ENCODE assay signal across 19 mouse cellular contexts in genomic region chr8:126683555-126683947, GRCm38 (mm10).
A peak's percentile ranks its signal among the peaks of the same experiment; 100 is the strongest.
DNase-seq lines count a peak whose midpoint lies in the region; ATAC-seq and TF ChIP-seq lines count a peak whose summit lies in the region.
"Had no signal": no experiment of that assay in that cellular context is flagged by ENCODE, and none has a peak within 500 bp of the region (broad histone marks: within the 10 kb centered on the region; RNA-seq: fewer than 3 reads in every experiment).

No protein-coding gene starts in this region.

- H3K9ac ChIP-seq in MEL (ENCODE audit: control insufficient read depth, low read depth, low read length, poor library complexity, severe bottlenecking): no peak overlapping the region
- H3K9ac ChIP-seq in kidney, embryonic 15.5 days: no peak overlapping the region
- H3K9ac ChIP-seq: embryonic facial prominence, embryonic 12.5 days; intestine, embryonic 15.5 days; limb, embryonic 15.5 days; liver, embryonic 15.5 days; midbrain, embryonic 13.5 days had no signal

- TF ChIP-seq CTCF in gastrocnemius, adult 2 months (IDR thresholded peaks at IDR 0.05): no peak
- TF ChIP-seq CTCF in MEL (IDR thresholded peaks at IDR 0.05 in 2 of 3, conservative IDR thresholded peaks at IDR 0.05 in 1 of 3; ENCODE audit: control insufficient read depth in 1 of 3, insufficient read depth in 1 of 3, low read depth in 2 of 3, low read length in 3 of 3, poor library complexity in 1 of 3, severe bottlenecking in 1 of 3): no peak
- no peak for TF ChIP-seq CTCF in cerebellum, adult 2 months (IDR thresholded peaks at IDR 0.05; ENCODE audit: borderline replicate concordance, insufficient read depth, low read depth, low read length)

- H3K79me2 ChIP-seq in MEL (ENCODE audit: control insufficient read depth, insufficient read depth, low read length, poor library complexity) (no peaks in the 10 kb centered on the region), myocyte (ENCODE audit: control insufficient read depth, insufficient read depth) (no peaks in the 10 kb centered on the region)

- H3K36me3 ChIP-seq in MEL (ENCODE audit: control insufficient read depth in 1 of 2, insufficient read depth in 2 of 2, low read length in 2 of 2) (peaks cover 0 to 6% of the 10 kb centered on the region in 2 experiments; a peak in 2 of 4 replicates), myocyte (ENCODE audit: control insufficient read depth, insufficient read depth) (no peaks in the 10 kb centered on the region)
- H3K36me3 ChIP-seq in kidney, embryonic 15.5 days: no peaks in the 10 kb centered on the region
- H3K36me3 ChIP-seq: embryonic facial prominence, embryonic 12.5 days; heart, embryonic 10.5 days; hindbrain, embryonic 10.5 days; intestine, embryonic 15.5 days; limb, embryonic 15.5 days; liver, embryonic 15.5 days; midbrain, embryonic 13.5 days had no signal

- TF ChIP-seq POLR2A in MEL (IDR thresholded peaks at IDR 0.05; ENCODE audit: control insufficient read depth in 1 of 2, insufficient read depth in 1 of 2, low read depth in 1 of 2, low read length in 2 of 2, poor library complexity in 1 of 2) (no peak), myocyte (IDR thresholded peaks at IDR 0.05; ENCODE audit: insufficient read length, low read depth) (no peak)
- TF ChIP-seq POLR2A in cerebellum, adult 2 months (IDR thresholded peaks at IDR 0.05; ENCODE audit: borderline replicate concordance, insufficient read depth, low read length): no peak

- H3K27me3 ChIP-seq in MEL (ENCODE audit: control insufficient read depth in 1 of 2, insufficient read depth in 2 of 2, low read length in 2 of 2): no peaks in the 10 kb centered on the region
- H3K27me3 ChIP-seq in myocyte (ENCODE audit: control insufficient read depth, insufficient read depth, insufficient read length): no peaks in the 10 kb centered on the region
- no peaks in the 10 kb centered on the region for H3K27me3 ChIP-seq in kidney, embryonic 15.5 days
- no peaks in the 10 kb centered on the region for H3K27me3 ChIP-seq in cerebellum, adult 2 months (ENCODE audit: control insufficient read depth, insufficient read depth, low read length)
- H3K27me3 ChIP-seq: embryonic facial prominence, embryonic 12.5 days; intestine, embryonic 15.5 days; limb, embryonic 15.5 days; liver, embryonic 15.5 days; midbrain, embryonic 13.5 days had no signal

- no peak for TF ChIP-seq EP300 in MEL (IDR thresholded peaks at IDR 0.05; ENCODE audit: low read depth in 1 of 2, low read length in 2 of 2)

- H3K4me3 ChIP-seq in gastrocnemius, adult 2 months: no peak overlapping the region
- H3K4me3 ChIP-seq in MEL (ENCODE audit: control insufficient read depth in 1 of 2, insufficient read depth in 1 of 2, low read depth in 2 of 2, low read length in 2 of 2) (no peak overlapping the region), myocyte (no peak overlapping the region)
- no peak overlapping the region for H3K4me3 ChIP-seq in kidney, embryonic 15.5 days (replicated peaks)
- no peak overlapping the region for H3K4me3 ChIP-seq in cerebellum, adult 2 months (replicated peaks; ENCODE audit: insufficient read depth, low read depth, low read length)
- H3K4me3 ChIP-seq: embryonic facial prominence, embryonic 12.5 days; heart, embryonic 10.5 days; hindbrain, embryonic 10.5 days; intestine, embryonic 15.5 days; limb, embryonic 15.5 days; liver, embryonic 15.5 days; midbrain, embryonic 13.5 days had no signal

- no peak for DNase-seq in gastrocnemius, adult 2 months
- no peak for DNase-seq in gastrocnemius, postnatal 36 days
- DNase-seq in MEL (ENCODE audit: low read depth, low spot score): peak; percentile 54
- no peak for DNase-seq in kidney, postnatal 36 days
- no peak for DNase-seq in cerebellum, adult 2 months
- DNase-seq: cerebellum, adult 11 months; kidney, adult 8-10 months; thymus, postnatal 25 days had no signal

- peaks cover 0 to 13% of the 10 kb centered on the region in 2 experiments; a peak in 2 of 4 replicates for H3K4me1 ChIP-seq in MEL (ENCODE audit: control insufficient read depth in 1 of 2, insufficient read depth in 2 of 2, low read length in 2 of 2)
- peaks cover 43% of the 10 kb centered on the region for H3K4me1 ChIP-seq in kidney, embryonic 15.5 days
- H3K4me1 ChIP-seq in cerebellum, adult 2 months (ENCODE audit: control insufficient read depth, insufficient read depth, low read length): peaks cover 3% of the 10 kb centered on the region; the same call in 1 of the 2 replicates
- H3K4me1 ChIP-seq: intestine, embryonic 15.5 days; liver, embryonic 15.5 days had no signal

- peak; percentile 57 for ATAC-seq in granulocyte monocyte progenitor cell, adult 5-6 weeks (replicated peaks; ENCODE audit: poor library complexity, severe bottlenecking)
- ATAC-seq in kidney, embryonic 15.5 days (replicated peaks; ENCODE audit: low FRiP score): no peak
- ATAC-seq: hindbrain, embryonic 16.5 days; intestine, embryonic 15.5 days; midbrain, embryonic 13.5 days had no signal

- intact Hi-C loops in gastrocnemius, adult 2 months (cut with DNase I): loop anchor here (5.0 kb wide), 1 partner anchor 34 kb away; no protein-coding TSS in a partner anchor
- intact Hi-C loops in gastrocnemius, postnatal 36 days (cut with DNase I): no loop called here

- 91% methylated on average over 2 of the region's 2 CpGs for WGBS in kidney, embryonic 15.5 days
- WGBS in cerebellum, adult 2 months: 88% methylated on average over 2 of the region's 2 CpGs

- peak overlapping the region; percentile 27 for H3K4me2 ChIP-seq in myocyte (ENCODE audit: low read depth)
- no peak overlapping the region for H3K4me2 ChIP-seq in kidney, embryonic 15.5 days
- H3K4me2 ChIP-seq: embryonic facial prominence, embryonic 12.5 days; intestine, embryonic 15.5 days; limb, embryonic 15.5 days; liver, embryonic 15.5 days; midbrain, embryonic 13.5 days had no signal

- H3K27ac ChIP-seq in gastrocnemius, adult 2 months: peak overlapping the region; percentile 79
- H3K27ac ChIP-seq in MEL (ENCODE audit: control insufficient read depth, low read depth, low read length): no peak overlapping the region
- H3K27ac ChIP-seq in kidney, embryonic 15.5 days: no peak overlapping the region
- no peak overlapping the region for H3K27ac ChIP-seq in cerebellum, adult 2 months (ENCODE audit: insufficient read depth, low read length)
- H3K27ac ChIP-seq: embryonic facial prominence, embryonic 12.5 days; heart, embryonic 10.5 days; intestine, embryonic 15.5 days; liver, embryonic 15.5 days; midbrain, embryonic 13.5 days had no signal

- no peak overlapping the region for H3ac ChIP-seq in myocyte (ENCODE audit: control insufficient read depth, insufficient read length)

- H3K9me3 ChIP-seq in MEL (replicated peaks; ENCODE audit: insufficient read depth, low read length): no peaks in the 10 kb centered on the region
- H3K9me3 ChIP-seq in kidney, embryonic 15.5 days (replicated peaks): no peaks in the 10 kb centered on the region
- H3K9me3 ChIP-seq: embryonic facial prominence, embryonic 12.5 days; heart, embryonic 10.5 days; hindbrain, embryonic 10.5 days; intestine, embryonic 15.5 days; limb, embryonic 15.5 days; liver, embryonic 15.5 days had no signal

- TF ChIP-seq RAD21 in MEL (IDR thresholded peaks at IDR 0.05; ENCODE audit: low read depth, low read length): no peak

TF ChIP-seq in MEL, 35 proteins besides CTCF, POLR2A, EP300 and RAD21:
- TF ChIP-seq CHD1 (IDR thresholded peaks at IDR 0.05; ENCODE audit: low read depth, low read length): no peak
- no peak for TF ChIP-seq ZNF384 (IDR thresholded peaks at IDR 0.05; ENCODE audit: low read depth, low read length)
- TF ChIP-seq MEF2A (IDR thresholded peaks at IDR 0.05; ENCODE audit: extremely low read depth, insufficient replicate concordance, low read depth, low read length, poor library complexity, severe bottlenecking): no peak
- TF ChIP-seq TCF12 (IDR thresholded peaks at IDR 0.05; ENCODE audit: low read depth, low read length): no peak
- TF ChIP-seq MXI1 (IDR thresholded peaks at IDR 0.05; ENCODE audit: low read depth, low read length): no peak
- TF ChIP-seq SIN3A (IDR thresholded peaks at IDR 0.05; ENCODE audit: low read length): no peak
- no peak for TF ChIP-seq NELFE (IDR thresholded peaks at IDR 0.05; ENCODE audit: low read depth, low read length)
- TF ChIP-seq ZC3H11A (IDR thresholded peaks at IDR 0.05; ENCODE audit: low read depth, low read length): no peak
- no peak for TF ChIP-seq ETS1 (IDR thresholded peaks at IDR 0.05; ENCODE audit: low read depth, low read length)
- no peak for TF ChIP-seq HCFC1 (IDR thresholded peaks at IDR 0.05; ENCODE audit: low read depth, low read length)
- no peak for TF ChIP-seq MAX (IDR thresholded peaks at IDR 0.05; ENCODE audit: low read length)

TF ChIP-seq in myocyte, 11 proteins besides CTCF, POLR2A, EP300 and RAD21:
- TF ChIP-seq MYOD1 (IDR thresholded peaks at IDR 0.05; ENCODE audit: control insufficient read depth in 1 of 3, insufficient read length in 2 of 3, low read depth in 2 of 3): no peak
- no peak for TF ChIP-seq SRF (IDR thresholded peaks at IDR 0.05; ENCODE audit: control insufficient read depth, insufficient read length, low read depth)
- TF ChIP-seq REST (IDR thresholded peaks at IDR 0.05; ENCODE audit: insufficient read depth, insufficient read length): no peak
- no peak for TF ChIP-seq POLR2AphosphoS2 (IDR thresholded peaks at IDR 0.05; ENCODE audit: insufficient read length, low read depth)
- no peak for TF ChIP-seq CEBPB (IDR thresholded peaks at IDR 0.05; ENCODE audit: insufficient read depth, poor library complexity, severe bottlenecking)
- TF ChIP-seq MAX (IDR thresholded peaks at IDR 0.05; ENCODE audit: low read depth): no peak
- no peak for TF ChIP-seq MYOG (IDR thresholded peaks at IDR 0.05; ENCODE audit: control insufficient read depth in 1 of 3, insufficient read depth in 1 of 3, insufficient read length in 2 of 3, low read depth in 2 of 3)
- no peak for TF ChIP-seq E2F4 (IDR thresholded peaks at IDR 0.05; ENCODE audit: insufficient read depth)
- no peak for TF ChIP-seq USF1 (IDR thresholded peaks at IDR 0.05; ENCODE audit: low read depth)
- TF ChIP-seq TCF12 (IDR thresholded peaks at IDR 0.05; ENCODE audit: insufficient read depth, poor library complexity, severe bottlenecking): no peak
- no peak for TF ChIP-seq TCF3 (IDR thresholded peaks at IDR 0.05; ENCODE audit: insufficient read length, low read depth)
